Mouse (Mus musculus): ENCODE data around the gene Wdr90.

Gene Wdr90

DNA sequence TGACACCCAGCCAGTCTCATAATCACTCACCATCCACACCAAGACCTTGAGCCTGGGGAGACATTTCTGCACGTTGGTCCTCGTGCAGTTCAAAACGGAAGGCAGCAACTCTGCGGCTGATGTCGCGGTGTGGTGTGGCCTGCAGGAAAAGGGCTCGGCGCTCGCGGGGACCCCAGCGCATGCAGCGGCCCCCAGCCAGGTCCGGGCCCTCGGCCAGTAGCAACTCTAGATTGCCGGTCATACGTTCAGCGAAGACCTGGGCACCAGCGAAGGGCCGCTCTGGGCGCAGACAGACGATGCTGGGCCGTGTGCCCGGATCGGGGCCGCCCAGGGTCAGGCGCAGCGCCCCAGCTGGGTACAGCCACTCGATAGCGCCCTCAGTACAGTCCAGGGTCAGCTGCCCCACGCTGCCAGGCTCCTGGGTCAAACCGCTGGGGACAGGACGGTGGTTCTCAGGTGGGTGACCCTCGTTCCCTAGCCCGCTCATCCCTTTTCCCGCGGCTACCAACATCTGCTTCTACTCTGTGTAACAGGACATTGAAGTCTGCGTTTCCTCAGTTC is 65.0 kb downstream of the Wdr90 start:
- no peak for DNase-seq

- DNase-seq = no peak
These were observed 65.7 kb downstream of the Wdr90 start, which contains the start of gene AC134908.4 for GRCm38 (mm10) chr17:25795609-25796092. AC134908.4 (minus strand) TSS chr17:25795659.

GRCm38 (mm10) chr17:25794998-25795397 is 66.3 kb downstream of the Wdr90 start:
- DNase-seq = no peak

All from B cell, adult 2 months (primary cell).